Mouse (Mus musculus) testis, postnatal 10 days (tissue): ENCODE results near the gene St3gal5.

Source experiments
- DNase-seq: peaks from one replicate; pipeline ENCODE4 v3.0.0; 2021; ENCODE audit warnings: low spot score

The St3gal5 gene

GRCm38 (mm10) chr6:72097181-72097995 lies at the start of gene St3gal5:
Gene St3gal5, plus strand, starts transcription at chr6:72097592.
- DNase-seq: peak; percentile 98

GRCm38 (mm10) chr6:72048643-72049042 lies 48.7 kb upstream of the St3gal5 start:
- no peak for DNase-seq

GRCm38 (mm10) chr6:72049941-72050340 lies 47.5 kb upstream of the St3gal5 start:
- DNase-seq: peak; percentile 37

- DNase-seq: no peak
These were observed 46.6 kb upstream of the St3gal5 start for GRCm38 (mm10) chr6:72050827-72051226.

GRCm38 (mm10) chr6:72051247-72051646 lies 46.1 kb upstream of the St3gal5 start:
- DNase-seq: peak; percentile 5

GRCm38 (mm10) chr6:72051757-72052156 lies 45.6 kb upstream of the St3gal5 start:
- DNase-seq: peak; percentile 31

GRCm38 (mm10) chr6:72056548-72056947 lies 40.8 kb upstream of the St3gal5 start:
- peak; percentile 22 for DNase-seq

- no peak for DNase-seq
These were observed 38.9 kb upstream of the St3gal5 start for GRCm38 (mm10) chr6:72058398-72058889.

- DNase-seq: peak; percentile 49
These were observed 36.7 kb upstream of the St3gal5 start for GRCm38 (mm10) chr6:72060677-72061076.

- no peak for DNase-seq
These were observed 33.7 kb upstream of the St3gal5 start for GRCm38 (mm10) chr6:72063718-72064117.

- no peak for DNase-seq
These were observed 31.4 kb upstream of the St3gal5 start for GRCm38 (mm10) chr6:72065988-72066387.

GRCm38 (mm10) chr6:72068436-72068835 lies 29.0 kb upstream of the St3gal5 start:
- DNase-seq: no peak

- no peak for DNase-seq
These were observed 26.0 kb upstream of the St3gal5 start for GRCm38 (mm10) chr6:72071281-72071870.

GRCm38 (mm10) chr6:72073781-72074180 lies 23.6 kb upstream of the St3gal5 start:
- DNase-seq: no peak

- DNase-seq: no peak
These were observed 20.9 kb upstream of the St3gal5 start for GRCm38 (mm10) chr6:72076512-72076911.

GRCm38 (mm10) chr6:72078178-72078577 lies 19.2 kb upstream of the St3gal5 start:
- DNase-seq: no peak

GRCm38 (mm10) chr6:72081318-72082024 lies 15.9 kb upstream of the St3gal5 start:
- no peak for DNase-seq

GRCm38 (mm10) chr6:72087402-72087801 lies 10.0 kb upstream of the St3gal5 start:
- DNase-seq: no peak

- no peak for DNase-seq
These were observed 7.5 kb upstream of the St3gal5 start for GRCm38 (mm10) chr6:72089865-72090264.

- no peak for DNase-seq
These were observed 6.4 kb upstream of the St3gal5 start for GRCm38 (mm10) chr6:72091007-72091406.

GRCm38 (mm10) chr6:72093121-72093520 lies 4.3 kb upstream of the St3gal5 start:
- DNase-seq: no peak

GRCm38 (mm10) chr6:72096217-72096616 lies 1.2 kb upstream of the St3gal5 start:
- DNase-seq: no peak

- no peak for DNase-seq
These were observed 723 bp upstream of the St3gal5 start for GRCm38 (mm10) chr6:72096669-72097068.
